Mouse (Mus musculus): ENCODE measurements at regions not wholly inside any gene's neighbourhood (a gene's known extent, or its start where the extent isn't known, plus 50 kb on each side); places are given as distances from the start of the nearest gene placed in this dataset.

DNA sequence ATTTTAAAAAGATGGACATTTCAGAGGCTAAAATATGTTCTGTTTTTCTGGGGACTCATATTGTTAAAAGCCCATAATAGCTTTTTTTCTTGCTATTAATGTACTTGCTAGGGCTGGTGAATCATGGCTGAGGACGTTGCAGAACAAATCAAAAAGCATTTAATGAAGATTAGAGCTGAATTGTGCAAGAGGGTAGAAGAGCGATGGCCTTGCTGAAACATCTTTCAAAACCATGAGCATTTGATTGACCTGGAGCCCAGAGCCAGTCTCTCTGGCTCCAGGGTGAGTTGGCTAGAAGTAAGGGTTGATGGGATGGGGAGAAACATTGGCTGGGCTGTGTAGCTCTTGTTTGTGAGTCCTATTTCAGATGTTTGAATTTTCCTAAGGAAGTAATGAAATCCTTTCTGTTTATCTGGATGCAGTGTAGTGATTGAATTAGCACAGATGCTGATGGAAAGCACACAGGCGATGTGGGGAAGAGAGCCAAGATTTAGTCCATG, 313.8 kb upstream of the Sstr1 start:
- TF ChIP-seq CTCF (conservative IDR thresholded peaks at IDR 0.05; ENCODE audit: low read length), result no peak
- TF ChIP-seq POU5F1 (IDR thresholded peaks at IDR 0.05; ENCODE audit: borderline replicate concordance, low read length), result no peak
